Mouse (Mus musculus): ENCODE results near the gene Clip3. TPM values are rescaled to one million over a fixed set of nuclear protein-coding genes. Genes with fewer than 3 reads are reported as not detected.
A peak's percentile ranks its signal among the peaks of the same experiment; 100 is the strongest.

The Clip3 gene
- polyA plus RNA-seq, 1 experiment, result 3.3 TPM

GRCm38 (mm10) chr7:30314721-30315155 lies 23.2 kb downstream of the Clip3 start, which contains the start of gene Syne4:
Syne4 (plus strand) TSS chr7:30314807.
- no peak within 1 kb of the TSS for H3K4me3 ChIP-seq (ENCODE audit: control insufficient read depth, insufficient read depth, low read length)

GRCm38 (mm10) chr7:30315559-30316529 lies 24.3 kb downstream of the Clip3 start:
- Histone ChIP-seq H3K4me1 (replicated peaks; ENCODE audit: control insufficient read depth, insufficient read depth, low read length) (no peaks in the 10 kb centered on the region), H3K36me3 (ENCODE audit: control insufficient read depth, insufficient read depth, low read length) (no peaks in the 10 kb centered on the region), H3K4me3 (ENCODE audit: control insufficient read depth, insufficient read depth, low read length) (no peak overlapping the region), H3K27me3 (ENCODE audit: control insufficient read depth, insufficient read depth, low read length) (no peaks in the 10 kb centered on the region), H3K27ac (ENCODE audit: control insufficient read depth, insufficient read depth, low read length) (no peak overlapping the region)
- TF ChIP-seq POLR2A (IDR thresholded peaks at IDR 0.05; ENCODE audit: control insufficient read depth, extremely low read depth, insufficient read depth, low read length, poor library complexity) (no peak), CTCF (IDR thresholded peaks at IDR 0.05; ENCODE audit: borderline replicate concordance, control insufficient read depth, extremely low read depth, insufficient read depth, low read length, poor library complexity) (no peak)
- no peak for DNase-seq
- 87% methylated on average over 13 of the region's 13 CpGs for WGBS

More at GRCm38 (mm10) chr7:30314721-30315155, 23.2 kb downstream of the Clip3 start, which contains the start of gene Syne4:
- 76% methylated on average over 9 of the region's 9 CpGs for WGBS
- Histone ChIP-seq H3K4me1 (replicated peaks; ENCODE audit: control insufficient read depth, insufficient read depth, low read length) (no peaks in the 10 kb centered on the region), H3K27ac (ENCODE audit: control insufficient read depth, insufficient read depth, low read length) (no peak within 1 kb of the TSS), H3K27me3 (ENCODE audit: control insufficient read depth, insufficient read depth, low read length) (no peaks in the 10 kb centered on the region), H3K36me3 (ENCODE audit: control insufficient read depth, insufficient read depth, low read length) (no peaks in the 10 kb centered on the region)
- DNase-seq, result no peak
- TF ChIP-seq POLR2A (IDR thresholded peaks at IDR 0.05; ENCODE audit: control insufficient read depth, extremely low read depth, insufficient read depth, low read length, poor library complexity) (no peak), CTCF (IDR thresholded peaks at IDR 0.05; ENCODE audit: borderline replicate concordance, control insufficient read depth, extremely low read depth, insufficient read depth, low read length, poor library complexity) (no peak)

DNA sequence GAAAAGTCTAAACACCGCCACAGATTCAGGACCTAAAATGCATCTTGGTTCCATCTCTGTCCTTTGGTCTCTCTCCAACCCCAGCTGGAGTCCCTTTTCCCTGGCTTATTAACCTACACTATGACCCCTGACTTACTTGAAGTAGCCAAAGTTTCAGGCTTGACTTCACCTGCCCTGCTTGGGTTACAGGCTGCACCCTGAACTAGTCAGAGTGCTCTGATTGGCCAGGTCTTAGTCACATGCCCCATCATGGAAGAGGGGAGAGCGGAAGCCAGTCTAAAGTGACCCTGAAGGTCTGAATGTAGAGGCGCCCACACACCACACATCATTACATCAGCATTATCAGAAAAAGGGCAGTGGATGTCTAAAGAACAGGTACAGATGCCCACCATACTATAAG lies 26.6 kb downstream of the Clip3 start:
- Histone ChIP-seq H3K4me3 (ENCODE audit: control insufficient read depth, insufficient read depth, low read length) (no peak overlapping the region), H3K36me3 (ENCODE audit: control insufficient read depth, insufficient read depth, low read length) (no peaks in the 10 kb centered on the region), H3K27ac (ENCODE audit: control insufficient read depth, insufficient read depth, low read length) (no peak overlapping the region), H3K27me3 (ENCODE audit: control insufficient read depth, insufficient read depth, low read length) (no peaks in the 10 kb centered on the region), H3K4me1 (replicated peaks; ENCODE audit: control insufficient read depth, insufficient read depth, low read length) (peaks cover 8% of the 10 kb centered on the region)
- TF ChIP-seq POLR2A (IDR thresholded peaks at IDR 0.05; ENCODE audit: control insufficient read depth, extremely low read depth, insufficient read depth, low read length, poor library complexity) (no peak), CTCF (IDR thresholded peaks at IDR 0.05; ENCODE audit: borderline replicate concordance, control insufficient read depth, extremely low read depth, insufficient read depth, low read length, poor library complexity) (no peak)
- no peak for DNase-seq
- WGBS, result 98% methylated on average over 3 of the region's 3 CpGs

GRCm38 (mm10) chr7:30320946-30321345 lies 29.4 kb downstream of the Clip3 start:
- H3K36me3 ChIP-seq (ENCODE audit: control insufficient read depth, insufficient read depth, low read length), result no peaks in the 10 kb centered on the region
- H3K4me1 ChIP-seq (replicated peaks; ENCODE audit: control insufficient read depth, insufficient read depth, low read length), result peaks cover 11% of the 10 kb centered on the region
- WGBS, result 90% methylated on average over 2 of the region's 2 CpGs
- H3K4me3 ChIP-seq (ENCODE audit: control insufficient read depth, insufficient read depth, low read length), result no peak overlapping the region
- H3K27me3 ChIP-seq (ENCODE audit: control insufficient read depth, insufficient read depth, low read length), result no peaks in the 10 kb centered on the region
- TF ChIP-seq CTCF (IDR thresholded peaks at IDR 0.05; ENCODE audit: borderline replicate concordance, control insufficient read depth, extremely low read depth, insufficient read depth, low read length, poor library complexity) (no peak), POLR2A (IDR thresholded peaks at IDR 0.05; ENCODE audit: control insufficient read depth, extremely low read depth, insufficient read depth, low read length, poor library complexity) (no peak)
- no peak overlapping the region for H3K27ac ChIP-seq (ENCODE audit: control insufficient read depth, insufficient read depth, low read length)
- DNase-seq, result no peak

GRCm38 (mm10) chr7:30321539-30322284 lies 30.2 kb downstream of the Clip3 start, which contains the start of gene E130208F15Rik:
E130208F15Rik (plus strand) TSS chr7:30321740.
- Histone ChIP-seq H3K27me3 (ENCODE audit: control insufficient read depth, insufficient read depth, low read length) (no peaks in the 10 kb centered on the region), H3K4me3 (ENCODE audit: control insufficient read depth, insufficient read depth, low read length) (peak within 1 kb of the TSS; percentile 63), H3K27ac (ENCODE audit: control insufficient read depth, insufficient read depth, low read length) (peak within 1 kb of the TSS; percentile 84), H3K4me1 (replicated peaks; ENCODE audit: control insufficient read depth, insufficient read depth, low read length) (peaks cover 11% of the 10 kb centered on the region), H3K36me3 (ENCODE audit: control insufficient read depth, insufficient read depth, low read length) (no peaks in the 10 kb centered on the region)
- peak; percentile 74 for DNase-seq
- WGBS, result under 1% methylated on average over 63 of the region's 63 CpGs
- TF ChIP-seq POLR2A (IDR thresholded peaks at IDR 0.05; ENCODE audit: control insufficient read depth, extremely low read depth, insufficient read depth, low read length, poor library complexity) (no peak), CTCF (IDR thresholded peaks at IDR 0.05; ENCODE audit: borderline replicate concordance, control insufficient read depth, extremely low read depth, insufficient read depth, low read length, poor library complexity) (peak; percentile 50; the same call in 1 of the 2 replicates)

DNA sequence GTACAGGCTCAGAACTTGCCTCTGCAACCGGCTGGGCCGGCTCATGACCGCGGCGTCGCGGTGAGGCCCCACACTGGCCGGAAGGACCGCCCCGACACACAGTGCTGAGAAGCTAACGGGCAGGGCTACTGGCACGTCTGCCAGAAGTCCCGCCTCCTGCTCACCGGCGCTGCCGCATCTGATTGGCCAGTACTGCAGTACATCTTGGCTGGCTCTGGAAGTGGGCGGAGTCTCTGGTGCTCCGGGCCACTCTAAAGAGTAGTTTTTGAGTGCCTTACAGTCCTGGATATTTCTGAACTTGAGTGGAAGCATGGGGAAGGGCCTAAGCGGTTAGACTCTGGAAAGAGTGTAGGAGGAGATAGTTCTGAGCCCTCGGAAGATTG lies 30.7 kb downstream of the Clip3 start:
- TF ChIP-seq POLR2A (IDR thresholded peaks at IDR 0.05; ENCODE audit: control insufficient read depth, extremely low read depth, insufficient read depth, low read length, poor library complexity), result peak; percentile 85
- 0 out of 2 replicates have a peak, but pooled peaks have one; percentile 32 for TF ChIP-seq CTCF (IDR thresholded peaks at IDR 0.05; ENCODE audit: borderline replicate concordance, control insufficient read depth, extremely low read depth, insufficient read depth, low read length, poor library complexity)
- H3K27me3 ChIP-seq (ENCODE audit: control insufficient read depth, insufficient read depth, low read length), result no peaks in the 10 kb centered on the region
- H3K36me3 ChIP-seq (ENCODE audit: control insufficient read depth, insufficient read depth, low read length), result no peaks in the 10 kb centered on the region
- peak overlapping the region; percentile 63 for H3K4me3 ChIP-seq (ENCODE audit: control insufficient read depth, insufficient read depth, low read length)
- under 1% methylated on average over 20 of the region's 20 CpGs for WGBS
- DNase-seq, result peak; percentile 97
- peaks cover 14% of the 10 kb centered on the region for H3K4me1 ChIP-seq (replicated peaks; ENCODE audit: control insufficient read depth, insufficient read depth, low read length)
- H3K27ac ChIP-seq (ENCODE audit: control insufficient read depth, insufficient read depth, low read length), result peak overlapping the region; percentile 84
